Mouse (Mus musculus): ENCODE results near the gene Meiob. TPM values are rescaled to one million over a fixed set of nuclear protein-coding genes. Genes with fewer than 3 reads are reported as not detected.

Gene Meiob
- total RNA-seq, 1 experiment from 2014 or later, result 0.67 TPM

DNA sequence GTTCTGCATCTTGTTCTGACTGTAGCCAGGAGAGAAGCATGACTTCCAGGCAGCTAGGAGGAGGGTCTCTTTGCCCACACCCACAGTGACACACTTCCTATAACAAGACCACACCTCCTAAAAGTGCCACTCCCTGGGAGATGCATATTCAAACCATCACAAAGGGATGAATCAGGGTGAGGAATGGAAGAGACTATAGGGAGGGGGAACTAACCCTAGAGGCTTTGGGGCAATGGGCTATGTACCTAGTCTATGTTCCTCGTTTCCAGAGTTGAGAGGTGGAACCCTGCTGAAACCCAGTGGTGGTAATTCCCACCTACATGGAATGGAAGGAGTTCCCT lies 70.3 kb downstream of the Meiob start:
- no peak for DNase-seq

DNA sequence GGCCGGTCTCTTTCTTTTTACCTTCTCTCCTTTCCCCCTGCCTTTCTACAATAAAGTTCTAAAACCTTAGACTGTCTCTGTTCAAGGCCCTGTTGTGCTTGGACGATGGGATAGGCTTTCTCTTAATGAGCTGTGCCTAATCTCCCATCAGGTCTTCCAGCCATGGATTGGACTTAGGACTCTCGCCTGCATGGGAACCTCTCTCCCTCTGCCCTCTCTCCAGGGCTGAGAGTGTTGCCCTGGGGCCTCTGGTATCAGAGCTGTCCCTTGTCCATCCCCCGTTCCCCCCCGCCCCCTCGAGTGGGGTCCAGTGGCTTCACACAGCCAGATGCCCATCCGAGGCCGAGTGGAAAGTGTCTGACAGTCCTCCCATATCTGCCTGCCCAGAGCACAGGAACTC lies 70.9 kb downstream of the Meiob start:
- DNase-seq, result no peak

DNA sequence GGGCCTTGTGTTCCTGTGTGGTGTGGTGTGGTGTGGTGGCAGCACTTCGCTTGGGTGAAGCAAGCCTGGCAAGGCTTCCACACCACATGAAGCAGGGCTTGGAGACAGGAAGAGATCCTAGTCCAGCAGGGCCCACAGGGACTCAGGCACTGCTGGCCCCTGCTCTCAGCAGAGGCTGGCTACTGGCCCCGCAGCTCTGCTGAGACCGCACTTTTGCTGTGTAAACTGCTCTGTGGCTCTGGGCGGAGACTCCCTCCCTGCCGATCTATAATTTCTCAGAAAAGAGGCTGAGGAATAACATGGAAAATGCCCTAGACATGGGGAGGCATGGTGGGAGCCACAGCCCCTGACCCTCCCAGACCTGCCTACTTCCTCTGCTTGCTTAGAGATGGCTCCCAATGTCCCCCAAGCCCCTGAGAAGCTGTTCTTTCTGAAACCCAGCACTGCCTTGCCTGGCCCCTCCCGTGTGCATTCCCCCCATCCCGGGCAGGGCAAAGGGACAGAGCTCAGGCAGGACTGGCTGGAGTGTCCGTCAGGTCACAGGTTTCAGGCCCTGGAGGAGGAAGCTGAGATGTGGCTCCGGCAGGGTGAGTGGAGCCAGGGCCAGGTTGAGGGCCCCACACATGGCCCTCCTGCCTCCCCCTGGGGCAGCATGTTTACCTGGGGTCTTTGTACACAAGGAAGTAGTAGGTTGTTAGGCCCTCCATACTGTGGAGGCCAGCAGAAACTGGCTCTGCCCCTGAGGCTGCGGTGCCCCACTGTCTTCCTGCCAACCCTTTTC lies 73.4 kb downstream of the Meiob start:
- peak; percentile 57 for DNase-seq

DNA sequence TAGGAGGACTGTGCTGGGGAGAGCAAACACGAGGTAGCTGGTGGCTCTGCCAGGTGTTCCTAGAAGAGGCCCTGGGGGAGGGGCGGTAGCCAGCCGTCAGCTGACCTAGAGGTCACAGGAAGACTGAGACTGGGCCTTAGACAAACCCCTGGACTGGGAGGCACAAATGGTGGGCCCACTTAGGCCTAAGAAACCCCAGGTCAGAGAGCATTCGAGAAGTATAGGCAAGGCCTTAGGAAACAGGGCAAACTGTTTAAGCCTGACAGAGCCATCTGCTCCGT lies 74.0 kb downstream of the Meiob start:
- DNase-seq, result peak; percentile 78

DNA sequence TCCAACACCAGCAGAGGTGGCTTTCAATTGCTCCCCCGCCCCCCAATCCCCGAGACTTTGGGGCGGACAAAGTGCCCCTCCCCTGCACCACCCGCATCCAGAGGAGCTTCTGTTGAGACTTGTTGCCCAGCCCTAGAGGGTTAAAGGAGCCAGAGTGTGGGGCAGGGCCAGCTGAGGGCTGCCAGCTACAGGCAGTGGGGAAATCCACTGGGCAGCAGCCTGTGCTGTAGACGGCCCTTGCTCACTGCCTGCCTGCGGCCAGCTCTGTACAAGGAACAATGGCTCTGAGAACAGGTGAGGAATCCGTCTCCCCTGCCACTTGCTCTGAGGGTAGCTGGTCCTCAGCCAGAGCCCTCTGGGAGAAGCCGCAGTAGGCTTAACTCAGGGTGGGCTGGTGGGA lies 74.4 kb downstream of the Meiob start:
- peak; percentile 61 for DNase-seq

DNA sequence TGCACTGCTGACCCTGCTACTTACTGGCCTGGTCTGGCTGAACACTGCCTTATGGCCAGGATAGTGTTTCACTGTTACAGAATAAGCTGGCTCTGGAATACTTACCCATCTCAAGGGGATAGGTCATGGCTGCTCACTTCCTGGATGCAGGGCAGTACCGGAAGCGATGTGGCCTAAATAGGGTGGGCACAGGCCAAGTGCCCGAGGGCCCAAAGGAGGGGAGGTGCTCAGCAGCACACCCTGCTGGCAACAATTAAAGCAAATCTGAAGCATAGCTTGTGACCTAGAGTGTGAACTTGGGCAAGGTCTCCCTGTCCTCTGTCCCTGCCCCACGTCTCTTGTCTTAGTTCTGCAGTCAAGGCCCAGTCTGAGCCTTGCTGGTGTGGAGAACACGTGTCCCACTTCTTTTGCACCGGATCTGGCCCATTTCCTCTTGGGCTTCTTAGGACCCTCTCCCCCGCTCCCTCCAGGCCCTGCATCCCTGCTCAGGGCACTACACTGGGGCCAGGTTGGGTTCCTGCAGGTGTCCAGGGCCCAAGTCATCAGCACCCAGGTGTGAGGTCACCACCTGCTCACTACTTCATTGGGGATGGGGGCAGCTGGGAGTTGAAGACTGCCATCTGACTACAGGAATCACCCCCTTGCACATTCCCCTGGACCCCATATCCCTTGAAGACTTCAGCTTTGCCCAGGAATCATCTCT lies 77.8 kb downstream of the Meiob start:
- peak; percentile 70 for DNase-seq

DNA sequence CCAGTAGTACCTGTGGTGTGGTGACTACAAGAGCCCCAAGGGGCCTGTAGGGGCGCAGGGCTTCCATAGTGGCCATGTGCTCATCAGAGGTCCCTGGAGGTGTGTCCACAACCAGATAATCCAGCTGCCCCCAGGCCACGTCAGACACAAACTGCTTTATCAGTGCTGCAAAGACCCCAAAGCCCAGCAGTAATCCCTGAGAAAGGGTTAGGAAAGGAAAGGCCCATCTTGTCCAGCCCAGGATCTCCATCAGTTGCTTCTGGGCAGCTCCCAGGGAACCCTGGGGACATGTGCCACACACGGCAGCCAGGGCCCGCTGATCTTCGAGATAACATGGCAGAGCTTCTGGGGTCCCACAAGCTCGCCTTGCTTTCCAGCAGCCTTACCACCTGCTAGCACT lies 80.3 kb downstream of the Meiob start:
- DNase-seq, result no peak

DNA sequence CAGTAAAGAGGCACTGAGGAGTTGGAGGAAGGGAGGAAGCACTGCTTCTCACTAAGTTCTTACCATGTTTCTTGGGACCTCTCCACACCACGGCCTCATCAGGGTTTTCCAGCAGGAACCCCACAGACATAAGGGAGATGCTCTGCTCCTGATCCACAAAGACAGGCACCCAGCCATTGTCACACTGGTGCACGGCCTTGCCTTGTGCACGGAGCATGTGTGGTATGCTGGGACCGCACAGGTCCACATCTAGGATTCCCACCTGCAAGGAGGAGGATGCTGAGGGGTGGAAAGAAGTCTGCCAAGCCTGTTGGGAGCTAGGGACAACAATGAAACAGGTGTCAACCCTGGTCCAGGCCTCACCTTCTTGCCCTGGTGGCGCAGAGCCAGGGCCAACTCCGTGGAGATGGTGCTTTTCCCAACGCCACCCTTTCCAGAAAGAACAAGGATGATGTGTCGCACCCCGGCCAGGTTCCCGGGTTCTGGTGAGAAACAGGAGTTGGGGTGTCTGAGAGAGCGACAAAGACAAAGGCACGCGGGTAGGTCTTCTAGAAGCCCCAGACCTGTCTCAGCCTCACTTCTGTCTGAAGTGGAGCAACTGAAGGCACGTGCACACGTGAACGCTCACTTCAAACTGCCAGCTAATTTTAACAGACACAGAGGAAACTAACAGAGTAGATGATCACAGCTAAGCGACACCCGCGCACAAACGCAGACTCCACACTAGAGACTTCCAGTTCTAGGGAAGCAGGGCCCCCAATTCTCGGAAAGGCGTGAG lies 81.5 kb downstream of the Meiob start:
- no peak for DNase-seq

DNA sequence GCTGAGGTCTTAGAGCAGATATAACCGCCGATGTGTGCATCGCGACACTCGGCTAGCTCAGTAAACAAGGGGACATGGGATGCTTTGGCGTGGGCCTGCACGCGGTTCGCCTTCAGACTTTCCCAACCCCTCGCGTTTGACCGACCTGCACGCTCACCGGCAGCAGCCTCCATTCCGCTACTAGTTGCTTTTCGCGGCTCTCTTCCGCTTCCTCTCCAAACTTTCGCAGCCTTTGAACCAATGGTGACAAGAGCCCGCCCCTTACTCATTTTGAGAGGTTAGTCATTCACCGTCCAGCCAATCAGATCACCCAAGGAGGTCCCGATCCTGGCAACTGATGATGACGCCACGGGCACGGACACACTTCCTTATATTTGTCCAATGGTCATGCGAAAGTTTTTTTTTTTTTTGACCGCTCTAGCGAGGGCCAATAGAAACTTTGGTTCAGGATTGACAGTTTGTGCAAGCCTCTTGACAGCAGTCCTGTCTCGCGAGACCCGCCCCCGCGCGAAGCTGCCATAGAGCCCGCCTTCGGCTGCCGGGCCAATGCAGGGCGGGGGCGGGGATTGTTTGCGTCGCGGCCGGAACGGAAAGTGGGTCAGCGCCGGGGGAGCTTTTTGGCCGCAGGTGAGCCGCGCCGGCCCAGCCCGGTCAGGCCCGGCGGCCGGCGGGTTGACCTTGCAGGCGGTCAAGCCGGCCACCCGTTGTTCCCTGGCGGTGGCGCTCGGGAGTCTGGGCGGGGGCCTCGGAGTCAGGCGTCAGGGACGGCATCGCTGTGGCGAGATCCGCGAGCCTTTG lies 82.2 kb downstream of the Meiob start, which contains the start of the genes Nubp2 and Spsb3:
Gene Nubp2, minus strand, starts transcription at position 216 of the 798 bp plus-strand sequence.
Gene Spsb3, plus strand, starts transcription at position 510 of the 798 bp plus-strand sequence.
- DNase-seq, result peak; percentile 99

DNA sequence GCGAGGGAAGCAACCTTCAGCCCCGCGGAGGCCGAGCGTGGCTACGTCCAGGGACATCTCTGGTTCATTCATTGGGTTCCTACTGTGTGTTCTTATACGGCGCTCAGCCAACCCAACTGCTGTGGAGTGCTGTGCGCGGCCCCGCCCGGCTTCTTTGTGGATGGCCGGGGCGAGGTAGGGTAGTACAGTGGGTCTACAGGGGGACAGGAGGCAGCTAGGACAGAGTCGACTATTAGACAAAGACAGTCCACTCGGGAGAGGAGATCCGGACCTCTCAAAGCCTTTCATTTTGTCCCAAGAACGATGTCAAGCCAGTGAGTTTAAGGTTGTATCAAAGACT lies 82.8 kb downstream of the Meiob start:
- no peak for DNase-seq

DNA sequence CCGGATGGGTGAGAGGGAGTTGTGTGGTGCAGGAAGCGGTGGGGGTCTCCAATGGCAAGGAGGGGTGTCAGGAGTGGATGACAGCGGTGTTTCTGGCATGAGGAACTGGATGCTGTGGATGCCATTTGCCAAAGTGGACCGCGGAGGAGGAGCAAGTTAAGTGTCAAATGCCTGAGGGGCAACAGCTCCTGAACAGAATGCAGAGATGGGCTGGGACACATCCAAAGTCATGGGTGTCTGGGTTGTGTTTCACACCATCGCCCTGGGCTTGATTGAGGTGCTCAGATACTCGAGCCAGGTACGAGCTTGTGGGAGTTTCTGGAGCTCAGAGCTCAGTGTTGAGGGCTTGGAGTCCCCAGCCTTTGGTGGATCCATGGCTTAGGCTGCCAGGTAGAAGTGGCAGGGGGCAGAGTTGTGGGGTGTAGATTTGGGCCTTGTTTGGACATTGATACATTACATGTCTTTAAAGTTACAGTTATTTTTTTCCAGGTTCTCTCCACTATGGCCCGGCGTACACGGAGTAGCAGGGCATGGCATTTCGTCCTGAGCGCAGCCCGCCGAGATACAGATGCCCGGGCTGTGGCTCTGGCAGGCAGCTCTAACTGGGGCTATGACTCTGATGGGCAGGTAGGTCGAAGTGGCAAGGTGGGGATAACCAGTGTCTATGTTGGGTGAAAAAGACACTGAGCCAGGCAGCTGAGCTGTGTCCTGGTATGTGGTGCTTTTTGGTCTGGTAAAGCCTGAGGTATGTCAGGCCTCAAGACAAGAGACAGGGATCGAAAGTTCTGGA lies 83.4 kb downstream of the Meiob start:
- DNase-seq, result peak; percentile 26

DNA sequence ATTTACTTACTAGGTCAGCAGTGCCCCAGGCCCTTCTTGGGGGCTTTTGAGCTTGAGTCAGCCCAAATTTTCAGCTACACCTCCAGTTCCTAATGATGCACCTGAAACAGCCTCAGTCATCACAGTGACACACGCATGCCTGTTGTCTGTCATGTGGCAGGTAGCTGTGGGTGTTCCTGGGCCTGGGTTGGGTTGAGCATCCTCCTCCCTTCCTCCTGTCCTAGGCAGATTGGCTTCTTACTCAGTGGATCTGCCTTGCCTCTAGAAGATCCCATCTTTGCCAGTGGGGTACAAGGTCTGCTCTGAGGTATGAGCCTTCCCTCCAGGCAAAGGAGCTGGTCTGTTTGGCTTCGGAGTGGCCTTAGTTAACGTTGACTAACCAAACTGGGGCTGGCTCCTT lies 84.8 kb downstream of the Meiob start:
- no peak for DNase-seq

Other genes with a start within 250 kb of the Meiob start
- gene Tsc2, start 171.7 kb upstream of the Meiob start, total RNA-seq (2021), result 100 and 110 TPM in 2 replicates
- gene Nthl1, start 171.6 kb upstream of the Meiob start, total RNA-seq (2021), result 7.2 and 7.7 TPM in 2 replicates
- gene Slc9a3r2, start 154.0 kb upstream of the Meiob start, total RNA-seq (2021), result 90.2 and 99.1 TPM in 2 replicates
- not detected in 2 replicates for gene Npw, start 145.8 kb upstream of the Meiob start, total RNA-seq (2021)
- gene Zfp598, start 134.6 kb upstream of the Meiob start, total RNA-seq (2021), result 44.5 and 47.4 TPM in 2 replicates
- gene Syngr3, start 114.3 kb upstream of the Meiob start, total RNA-seq (2021), result 1.8 and 5.7 TPM in 2 replicates
- 36.0 and 39.3 TPM in 2 replicates for gene Gfer, start 108.1 kb upstream of the Meiob start, total RNA-seq (2021)
- 3.6 and 5.7 TPM in 2 replicates for gene Noxo1, start 108.1 kb upstream of the Meiob start, total RNA-seq (2021)
- 35.8 and 41.2 TPM in 2 replicates for gene Tbl3, start 96.6 kb upstream of the Meiob start, total RNA-seq (2021)
- gene Rnf151, start 86.2 kb upstream of the Meiob start, total RNA-seq (2021), result not detected in 2 replicates
- 702 and 762 TPM in 2 replicates for gene Rps2, start 86.2 kb upstream of the Meiob start, total RNA-seq (2021)
- 418 and 458 TPM in 2 replicates for gene Ndufb10, start 79.8 kb upstream of the Meiob start, total RNA-seq (2021)
- gene Rpl3l, start 76.5 kb upstream of the Meiob start, total RNA-seq (2021), result 0.53 TPM in 1 of 2 replicates, not detected in the other
- 73.2 and 98.3 TPM in 2 replicates for gene Msrb1, start 67.6 kb upstream of the Meiob start, total RNA-seq (2021)
- gene Hs3st6, start 51.3 kb upstream of the Meiob start, total RNA-seq (2021), result 2.0 and 2.4 TPM in 2 replicates
- 122 and 150 TPM in 2 replicates for gene Hagh, start 35.9 kb downstream of the Meiob start, total RNA-seq (2021)
- 40.6 and 43.0 TPM in 2 replicates for gene Fahd1, start 46.1 kb downstream of the Meiob start, total RNA-seq (2021)
- 1.2 and 12.2 TPM in 2 replicates for gene Igfals, start 61.7 kb downstream of the Meiob start, total RNA-seq (2021)
- gene Nubp2, start 82.1 kb downstream of the Meiob start, total RNA-seq (2021), result 39.5 and 48.8 TPM in 2 replicates
- 30.2 and 34.6 TPM in 2 replicates for gene Spsb3, start 82.4 kb downstream of the Meiob start, total RNA-seq (2021)
- 36.7 and 43.1 TPM in 2 replicates for gene Eme2, start 90.8 kb downstream of the Meiob start, total RNA-seq (2021)
- 133 and 145 TPM in 2 replicates for gene Mrps34, start 90.8 kb downstream of the Meiob start, total RNA-seq (2021)
- 46.1 and 47.4 TPM in 2 replicates for gene Nme3, start 92.2 kb downstream of the Meiob start, total RNA-seq (2021)
- gene Mapk8ip3, start 132.7 kb downstream of the Meiob start, total RNA-seq (2021), result 84.3 and 111 TPM in 2 replicates
- gene Jpt2, start 156.4 kb downstream of the Meiob start, total RNA-seq (2021), result 33.9 and 45.2 TPM in 2 replicates
- gene Cramp1l, start 211.5 kb downstream of the Meiob start, total RNA-seq (2021), result 23.3 and 26.7 TPM in 2 replicates
- 30.0 and 43.7 TPM in 2 replicates for gene Ift140, start 211.8 kb downstream of the Meiob start, total RNA-seq (2021)

Data from adrenal gland, postnatal 14 days (tissue).